Mouse (Mus musculus) neutrophil, adult 5-6 weeks (primary cell): ENCODE results near the gene Vmn2r15. TPM values are rescaled to one million over a fixed set of nuclear protein-coding genes. Genes with fewer than 3 reads are reported as not detected.

Experiments
- ATAC-seq: fragments of 151-379, 151-347 bp; 2 replicates; pipeline ENCODE4 v1.8.0; 2017; ENCODE audit warnings: mild to moderate bottlenecking, moderate TSS enrichment; ENCODE audit not compliant: insufficient number of reproducible peaks, poor library complexity, low FRiP score, severe bottlenecking; ENCODE audit errors: extremely low read depth
- total RNA-seq: library from RNA; stranded (forward); fragments of 200-1000 nt; gene quantifications from 2 replicates; pipeline ENCODE4 v1.2.3, GENCODE M21; 2017

Gene Vmn2r15
- total RNA-seq: not detected in 2 replicates

DNA sequence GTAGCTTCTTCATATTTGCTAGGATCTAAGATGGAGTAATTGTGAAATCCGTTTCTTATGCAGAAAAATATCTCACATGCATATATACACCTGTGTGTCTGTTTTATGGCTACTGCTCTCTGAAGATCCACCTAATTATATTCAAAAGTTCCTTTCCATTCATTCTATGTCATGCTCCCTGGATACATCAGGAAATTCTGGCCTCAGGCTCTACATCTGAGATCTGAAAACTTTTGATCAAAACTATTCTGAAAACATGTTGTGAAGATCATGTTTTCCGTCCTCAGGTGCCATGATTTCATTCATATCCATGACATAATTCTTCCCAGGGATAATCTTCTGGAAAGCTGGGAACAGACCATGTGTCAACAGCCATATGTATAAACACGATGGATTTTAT, at the start of gene Vmn2r15:
Gene Vmn2r15, minus strand, starts transcription at position 101 of the 400 bp plus-strand sequence.
- ATAC-seq: no peak

DNA sequence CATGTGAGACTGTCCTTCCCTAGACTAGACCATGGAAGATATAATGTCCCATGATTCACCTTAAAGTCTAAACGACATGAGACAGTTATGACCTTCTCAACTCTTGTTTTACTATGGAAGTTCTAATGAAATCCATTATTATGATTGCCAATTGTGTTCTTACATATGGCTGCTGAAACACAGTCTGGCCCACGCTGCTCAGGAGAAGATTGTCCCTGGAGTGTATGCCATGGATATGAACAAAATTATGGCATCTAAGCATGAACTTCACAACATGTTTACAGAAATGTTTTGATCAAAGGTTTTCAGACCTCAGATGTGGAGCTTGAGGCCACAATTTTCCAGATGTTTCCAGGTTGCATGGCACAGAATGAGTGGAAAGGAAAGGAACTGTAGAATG, 32.4 kb upstream of the Vmn2r15 start, which contains the start of gene Vmn2r16:
Gene Vmn2r16, plus strand, starts transcription at position 301 of the 400 bp plus-strand sequence.
- no peak for ATAC-seq

DNA sequence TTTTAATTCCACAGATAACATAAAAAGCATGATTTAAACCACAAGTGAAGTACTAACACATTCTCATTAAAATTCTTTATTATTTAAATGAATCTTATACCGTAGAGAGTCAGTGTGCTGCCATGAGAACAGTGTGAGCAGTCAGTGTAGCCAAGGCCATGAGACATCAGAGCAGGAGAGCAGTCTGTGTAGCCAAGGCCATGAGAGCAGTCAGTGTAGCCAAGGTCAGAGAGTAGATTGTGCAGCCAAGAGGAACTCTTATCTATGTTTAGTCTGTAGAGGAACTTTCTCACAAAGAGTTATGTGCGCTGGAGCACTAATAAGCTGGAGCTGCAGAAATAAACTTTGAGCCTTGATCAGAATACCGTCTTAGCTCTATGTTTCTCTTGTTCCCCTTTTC, 2.8 kb downstream of the Vmn2r15 start:
- no peak for ATAC-seq

Other genes with a start within 250 kb of the Vmn2r15 start
- not detected in 2 replicates for gene Vmn2r11, start 238.1 kb downstream of the Vmn2r15 start, total RNA-seq
- gene Vmn2r12, start 199.7 kb downstream of the Vmn2r15 start, total RNA-seq: not detected in 2 replicates
- 0.12 TPM in 1 of 2 replicates, not detected in the other for gene Vmn2r13, start 105.4 kb downstream of the Vmn2r15 start, total RNA-seq
- gene Vmn2r14, start 72.9 kb downstream of the Vmn2r15 start, total RNA-seq: not detected in 2 replicates
- gene Vmn2r16, start 32.5 kb upstream of the Vmn2r15 start, total RNA-seq: not detected in 2 replicates
- not detected in 2 replicates for gene Vmn2r17, start 122.0 kb upstream of the Vmn2r15 start, total RNA-seq